Mouse (Mus musculus) gastrocnemius, adult 2 months (tissue): ENCODE measurements around the gene Cuedc2. TPM values are rescaled to one million over a fixed set of nuclear protein-coding genes. Genes with fewer than 3 reads are reported as not detected.

ENCODE experiments used
- DNase-seq: peaks from one replicate; pipeline ENCODE4 v3.0.0; 2022
- H3K27ac ChIP-seq: fragments of 200-600 bp; 2 replicates; pipeline ENCODE4 v1.8.1; 2022; ENCODE audit warnings: mild to moderate bottlenecking
- H3K4me3 ChIP-seq: fragments of 200-600 bp; 2 replicates; pipeline ENCODE4 v1.8.1; 2022; ENCODE audit warnings: mild to moderate bottlenecking, moderate library complexity
- CTCF ChIP-seq: fragments of 200-600 bp; IDR thresholded peaks from 2 replicates; pipeline ENCODE4 v1.8.1; 2022; ENCODE audit warnings: antibody characterized with exemption, mild to moderate bottlenecking, moderate library complexity
- intact Hi-C: fragments of 180-260 bp; cut with DNase I; formaldehyde crosslinking; loops from one replicate; pipeline ENCODE4 v1.15.1; 2025
- total RNA-seq, 2 experiments: library from RNA; stranded (reverse); gene quantifications; 2 replicates each; pipeline ENCODE4 v1.2.3; 2021

Gene Cuedc2
- total RNA-seq, 2 experiments from 2014 or later, result 58.2 to 67.6 TPM

GRCm38 (mm10) chr19:46356701-46357138 lies 18.2 kb upstream of the Cuedc2 start:
- Histone ChIP-seq H3K27ac (peak overlapping the region; percentile 66), H3K4me3 (peak overlapping the region; percentile 77)
- DNase-seq, result peak; percentile 90
- TF ChIP-seq CTCF, result no peak
- intact Hi-C loops, result loop anchor here (2.0 kb wide), 1 partner anchor 18 kb away; the partner anchor contains the start of gene Cuedc2

GRCm38 (mm10) chr19:46350168-46350932 lies 11.8 kb upstream of the Cuedc2 start, which contains the start of gene 2310034G01Rik:
TSS of gene 2310034G01Rik (minus strand) at chr19:46350302.
- DNase-seq, result no peak
- TF ChIP-seq CTCF, result no peak
- Histone ChIP-seq H3K4me3 (peak within 1 kb of the TSS; percentile 92), H3K27ac (peak within 1 kb of the TSS; percentile 86)
- intact Hi-C loops, result no loop called here

GRCm38 (mm10) chr19:46349550-46349949 lies 11.0 kb upstream of the Cuedc2 start:
- Histone ChIP-seq H3K27ac (peak overlapping the region; percentile 86), H3K4me3 (peak overlapping the region; percentile 92)
- no peak for TF ChIP-seq CTCF
- no peak for DNase-seq
- intact Hi-C loops, result no loop called here

- H3K27ac ChIP-seq, result peak overlapping the region; percentile 86
- H3K4me3 ChIP-seq, result peak overlapping the region; percentile 92
- peak; percentile 90 for DNase-seq
- TF ChIP-seq CTCF, result no peak; the same call in 1 of the 2 replicates
- intact Hi-C loops, result no loop called here
These were observed 10.4 kb upstream of the Cuedc2 start for GRCm38 (mm10) chr19:46348761-46349458.

GRCm38 (mm10) chr19:46347936-46348668 lies 9.6 kb upstream of the Cuedc2 start:
- no peak for DNase-seq
- Histone ChIP-seq H3K27ac (peak overlapping the region; percentile 86), H3K4me3 (peak overlapping the region; percentile 92)
- intact Hi-C loops, result no loop called here
- no peak for TF ChIP-seq CTCF

- intact Hi-C loops, result no loop called here
- no peak for DNase-seq
- Histone ChIP-seq H3K27ac (no peak overlapping the region), H3K4me3 (no peak overlapping the region)
- TF ChIP-seq CTCF, result no peak
These were observed 8.6 kb upstream of the Cuedc2 start for GRCm38 (mm10) chr19:46347146-46347545.

- TF ChIP-seq CTCF, result no peak
- Histone ChIP-seq H3K4me3 (no peak overlapping the region), H3K27ac (no peak overlapping the region)
- intact Hi-C loops, result no loop called here
- DNase-seq, result no peak
These were observed 6.4 kb upstream of the Cuedc2 start for GRCm38 (mm10) chr19:46344710-46345419.

GRCm38 (mm10) chr19:46339287-46339971 lies 927 bp upstream of the Cuedc2 start:
- H3K27ac ChIP-seq, result peak overlapping the region; percentile 93
- no peak for TF ChIP-seq CTCF
- intact Hi-C loops, result loop anchor here (2.0 to 10.0 kb wide), 2 partner anchors 17 to 105 kb away; no protein-coding TSS in a partner anchor
- no peak for DNase-seq
- peak overlapping the region; percentile 83; the same call in 1 of the 2 replicates for H3K4me3 ChIP-seq

GRCm38 (mm10) chr19:46338942-46339286 lies 412 bp upstream of the Cuedc2 start:
- Histone ChIP-seq H3K27ac (peak overlapping the region; percentile 93), H3K4me3 (peak overlapping the region; percentile 83)
- no peak for DNase-seq
- no peak for TF ChIP-seq CTCF
- intact Hi-C loops, result loop anchor here (2.0 to 10.0 kb wide), 2 partner anchors 18 to 106 kb away; no protein-coding TSS in a partner anchor

GRCm38 (mm10) chr19:46337719-46338330 lies 677 bp downstream of the Cuedc2 start:
- no peak for DNase-seq
- no peak for TF ChIP-seq CTCF
- Histone ChIP-seq H3K4me3 (peak overlapping the region; percentile 83), H3K27ac (peak overlapping the region; percentile 93)
- intact Hi-C loops, result loop anchor here (2.0 to 10.0 kb wide), 2 partner anchors 19 to 107 kb away; no protein-coding TSS in a partner anchor

GRCm38 (mm10) chr19:46333906-46334305 lies 4.6 kb downstream of the Cuedc2 start:
- intact Hi-C loops, result loop anchor here (10.0 kb wide), 1 partner anchor 111 kb away; no protein-coding TSS in a partner anchor

More at GRCm38 (mm10) chr19:46333906-46334305, 4.6 kb downstream of the Cuedc2 start:
- Histone ChIP-seq H3K27ac (no peak overlapping the region), H3K4me3 (no peak overlapping the region)
- TF ChIP-seq CTCF, result no peak
- DNase-seq, result no peak
